Mouse (Mus musculus): Measurements from ENCODE around the gene Lsm14a. TPM values are rescaled to one million over a fixed set of nuclear protein-coding genes. Genes with fewer than 3 reads are reported as not detected.

The Lsm14a gene
- polyA plus RNA-seq (2012; rRNA removed) = 79.4 and 84.1 TPM in 2 replicates

GRCm38 (mm10) chr7:34393215-34393614 lies at the start of gene Lsm14a:
Gene Lsm14a (minus strand): TSS chr7:34393315.

DNA sequence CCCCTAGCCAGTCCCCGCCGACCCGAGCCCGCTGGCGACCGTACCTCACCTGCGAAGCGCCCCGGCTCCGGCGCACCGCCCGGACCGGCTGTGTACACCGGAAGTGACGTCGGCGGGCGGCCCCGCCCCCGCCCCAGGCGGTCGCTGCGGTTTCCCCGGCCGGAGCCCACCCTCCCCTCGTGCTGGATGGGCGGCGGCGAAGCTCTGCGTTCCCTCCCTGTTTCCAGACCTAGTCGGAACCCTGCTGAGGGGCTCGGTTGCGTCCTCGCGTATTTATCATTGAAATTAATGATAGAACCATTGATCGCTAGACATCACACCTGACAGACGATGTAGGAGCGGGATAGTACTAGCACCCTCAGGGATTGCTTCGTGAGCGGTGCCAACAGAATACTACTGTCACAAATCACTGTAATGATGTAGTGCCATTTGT lies 79.7 kb downstream of the Lsm14a start, which contains the start of gene 4931406P16Rik:
TSS of gene 4931406P16Rik (minus strand) at position 109 of the 433 bp plus-strand sequence.

Other genes with a start within 250 kb of the Lsm14a start
- 147 and 150 TPM in 2 replicates for gene Uba2, start 223.7 kb downstream of the Lsm14a start, polyA plus RNA-seq (2012; rRNA removed)
- gene Pdcd2l, start 196.7 kb downstream of the Lsm14a start, polyA plus RNA-seq (2012; rRNA removed) = 49.2 and 52.1 TPM in 2 replicates
- 222 and 247 TPM in 2 replicates for gene Gpi1, start 163.0 kb downstream of the Lsm14a start, polyA plus RNA-seq (2012; rRNA removed)
- gene Gm6096, start 142.3 kb downstream of the Lsm14a start, polyA plus RNA-seq (2012; rRNA removed) = not detected in 2 replicates
- 33.9 and 35.1 TPM in 2 replicates for gene 4931406P16Rik, start 79.8 kb downstream of the Lsm14a start, polyA plus RNA-seq (2012; rRNA removed)

All from central nervous system, embryonic 14 days (tissue).